Mouse (Mus musculus) limb, embryonic 14.5 days (tissue): ENCODE measurements at regions not wholly inside any gene's neighbourhood (a gene's known extent, or its start where the extent isn't known, plus 50 kb on each side); places are given as distances from the start of the nearest gene placed in this dataset.

ENCODE experiments used
- ATAC-seq: fragments of 200-750 bp; cut with Nextera tagmentation; 2 replicates; pipeline ENCODE4 v1.8.0; 2017; ENCODE audit warnings: low read depth, moderate number of reproducible peaks, moderate TSS enrichment; ENCODE audit not compliant: low FRiP score
- DNase-seq: peaks from one replicate; pipeline ENCODE4 v3.0.0-alpha.2; 2015; ENCODE audit warnings: low spot score
- H3K27ac ChIP-seq: fragments of 300-500 bp; sonication (generic); replicated peaks from 2 replicates; pipeline ENCODE4 v1.5.1; 2014; ENCODE audit warnings: low read depth, mild to moderate bottlenecking, low read length, moderate library complexity, mixed read lengths
- H3K27me3 ChIP-seq: fragments of 300-500 bp; sonication (generic); 2 replicates; pipeline ENCODE4 v1.6.1; 2014; ENCODE audit warnings: low read length, mixed read lengths; ENCODE audit not compliant: control insufficient read depth, insufficient read depth
- H3K36me3 ChIP-seq: fragments of 300-500 bp; sonication (generic); 2 replicates; pipeline ENCODE4 v1.6.1; 2014; ENCODE audit warnings: mild to moderate bottlenecking, low read length, moderate library complexity, mixed read lengths; ENCODE audit not compliant: control insufficient read depth, insufficient read depth
- H3K4me1 ChIP-seq: fragments of 300-500 bp; sonication (generic); 2 replicates; pipeline ENCODE4 v1.6.1; 2014; ENCODE audit warnings: antibody characterized with exemption, low read length, mixed read lengths; ENCODE audit not compliant: control insufficient read depth, insufficient read depth
- H3K4me2 ChIP-seq: fragments of 300-500 bp; sonication (generic); replicated peaks from 2 replicates; pipeline ENCODE4 v1.6.1; 2014; ENCODE audit warnings: low read depth, mild to moderate bottlenecking, low read length, moderate library complexity; ENCODE audit not compliant: severe bottlenecking
- H3K4me3 ChIP-seq: fragments of 300-500 bp; sonication (generic); replicated peaks from 2 replicates; pipeline ENCODE4 v1.5.1; 2014; ENCODE audit warnings: low read length
- H3K9ac ChIP-seq: fragments of 300-500 bp; sonication (generic); 2 replicates; pipeline ENCODE4 v1.6.1; 2014; ENCODE audit warnings: mild to moderate bottlenecking, low read depth, low read length, moderate library complexity; ENCODE audit not compliant: severe bottlenecking
- H3K9me3 ChIP-seq: fragments of 300-500 bp; sonication (generic); 2 replicates; pipeline ENCODE4 v1.6.1; 2016; ENCODE audit warnings: low read length; ENCODE audit not compliant: control insufficient read depth
- POLR2A ChIP-seq: fragments of 200-500 bp; IDR thresholded peaks from 2 replicates; pipeline ENCODE4 v1.8.0; 2012; ENCODE audit warnings: inconsistent platforms, mild to moderate bottlenecking, moderate library complexity, borderline replicate concordance; ENCODE audit not compliant: insufficient read depth, insufficient read length; ENCODE audit errors: extremely low read depth
- WGBS: fragments of 180-500 bp; shearing (Covaris S2); extraction: QIAGEN DNeasy Blood & Tissue Kit; methylation state at CpG from one replicate; pipeline ENCODE4 v1.1.7; 2014; 5-methylcytosine and 5-hydroxymethylcytosine counted together

GRCm38 (mm10) chr3:123976475-123976874, 285.8 kb upstream of the Ndst3 start:
- H3K4me3 ChIP-seq: no peak overlapping the region
- no peaks in the 10 kb centered on the region for H3K36me3 ChIP-seq
- no peak for TF ChIP-seq POLR2A
- no peak overlapping the region for H3K4me2 ChIP-seq
- no peaks in the 10 kb centered on the region for H3K27me3 ChIP-seq
- H3K9me3 ChIP-seq: no peaks in the 10 kb centered on the region
- H3K9ac ChIP-seq: no peak overlapping the region
- no peaks in the 10 kb centered on the region for H3K4me1 ChIP-seq
- WGBS: 82% methylated on average over 3 of the region's 3 CpGs
- no peak overlapping the region for H3K27ac ChIP-seq
- DNase-seq (no peak), ATAC-seq (no peak)

- no peak for ATAC-seq
- 81% methylated on average over 4 of the region's 4 CpGs for WGBS
- Histone ChIP-seq H3K9me3 (no peaks in the 10 kb centered on the region), H3K4me1 (no peaks in the 10 kb centered on the region), H3K36me3 (no peaks in the 10 kb centered on the region), H3K27ac (no peak overlapping the region), H3K4me2 (no peak overlapping the region), H3K27me3 (no peaks in the 10 kb centered on the region), H3K9ac (no peak overlapping the region), H3K4me3 (no peak overlapping the region)
- no peak for DNase-seq
- no peak for TF ChIP-seq POLR2A
These were observed 286.5 kb upstream of the Ndst3 start for GRCm38 (mm10) chr3:123977168-123977567.

- TF ChIP-seq POLR2A: no peak
These were observed 292.4 kb upstream of the Ndst3 start for GRCm38 (mm10) chr3:123983045-123983444.

GRCm38 (mm10) chr3:123983530-123983929, 292.9 kb upstream of the Ndst3 start:
- H3K4me3 ChIP-seq: no peak overlapping the region
- 15% methylated on average over 1 of the region's 1 CpGs for WGBS
- no peak overlapping the region for H3K9ac ChIP-seq
- H3K27me3 ChIP-seq: no peaks in the 10 kb centered on the region
- no peaks in the 10 kb centered on the region for H3K9me3 ChIP-seq
- H3K27ac ChIP-seq: no peak overlapping the region
- H3K4me2 ChIP-seq: no peak overlapping the region
- H3K36me3 ChIP-seq: no peaks in the 10 kb centered on the region
- no peaks in the 10 kb centered on the region for H3K4me1 ChIP-seq
- no peak for DNase-seq
- TF ChIP-seq POLR2A: no peak
- no peak for ATAC-seq

More at GRCm38 (mm10) chr3:123983045-123983444, 292.4 kb upstream of the Ndst3 start:
- no peaks in the 10 kb centered on the region for H3K4me1 ChIP-seq
- H3K36me3 ChIP-seq: no peaks in the 10 kb centered on the region
- DNase-seq (no peak), ATAC-seq (no peak)
- no peak overlapping the region for H3K4me2 ChIP-seq
- no peaks in the 10 kb centered on the region for H3K27me3 ChIP-seq
- H3K27ac ChIP-seq: no peak overlapping the region
- H3K9ac ChIP-seq: no peak overlapping the region
- no peaks in the 10 kb centered on the region for H3K9me3 ChIP-seq
- H3K4me3 ChIP-seq: no peak overlapping the region

- H3K27ac ChIP-seq: no peak overlapping the region
- 45% methylated on average over 1 of the region's 1 CpGs for WGBS
- no peaks in the 10 kb centered on the region for H3K4me1 ChIP-seq
- no peak overlapping the region for H3K9ac ChIP-seq
- no peak overlapping the region for H3K4me2 ChIP-seq
- H3K4me3 ChIP-seq: no peak overlapping the region
- no peak for DNase-seq
- no peak for TF ChIP-seq POLR2A
- no peaks in the 10 kb centered on the region for H3K9me3 ChIP-seq
- no peak for ATAC-seq
- no peaks in the 10 kb centered on the region for H3K36me3 ChIP-seq
- H3K27me3 ChIP-seq: no peaks in the 10 kb centered on the region
These were observed 293.4 kb upstream of the Ndst3 start for GRCm38 (mm10) chr3:123984028-123984427.

GRCm38 (mm10) chr3:123999957-124000616, 309.4 kb upstream of the Ndst3 start:
- no peak for DNase-seq
- H3K36me3 ChIP-seq: no peaks in the 10 kb centered on the region
- no peak for TF ChIP-seq POLR2A
- H3K9ac ChIP-seq: no peak overlapping the region
- no peak overlapping the region for H3K4me3 ChIP-seq
- H3K9me3 ChIP-seq: no peaks in the 10 kb centered on the region
- H3K4me1 ChIP-seq: no peaks in the 10 kb centered on the region
- H3K27ac ChIP-seq: no peak overlapping the region
- H3K27me3 ChIP-seq: no peaks in the 10 kb centered on the region
- H3K4me2 ChIP-seq: no peak overlapping the region
- ATAC-seq: no peak
- WGBS: 69% methylated on average over 3 of the region's 3 CpGs
